Mouse (Mus musculus) gastrocnemius, postnatal 10 days (tissue): Measurements from ENCODE around the gene Cutc. TPM values are rescaled to one million over a fixed set of nuclear protein-coding genes. Genes with fewer than 3 reads are reported as not detected.
A peak's percentile ranks its signal among the peaks of the same experiment; 100 is the strongest.

ENCODE experiments used
- DNase-seq: peaks from one replicate; pipeline ENCODE4 v3.0.0; 2021; ENCODE audit warnings: mixed read lengths
- long read RNA-seq, 2 experiments: library from polyadenylated mRNA; stranded (forward); transcript quantifications; one replicate each; pipeline ENCODE4 v2.0.0; 2021
- total RNA-seq, 2 experiments: library from RNA; stranded (reverse); gene quantifications; 2 replicates each; pipeline ENCODE4 v1.2.3; 2021

Gene Cutc
- total RNA-seq: 10 to 100 TPM; 10.3 to 11.3 TPM
- long read RNA-seq, experiment 1, transcript Cutc-202 (9 exons, 1,233 nt): major isoform, 6 of 8 reads
- long read RNA-seq, experiment 1, partial matches to known transcripts: 0 of 8 reads
- long read RNA-seq, experiment 1, other reads (novel, unspliced or antisense): 2 of 8 reads
- long read RNA-seq, experiment 2, transcript Cutc-202 (9 exons, 1,233 nt): major isoform, 11 of 15 reads
- long read RNA-seq, experiment 2, partial matches to known transcripts: 0 of 15 reads
- long read RNA-seq, experiment 2, other reads (novel, unspliced or antisense): 3 of 15 reads

GRCm38 (mm10) chr19:43752489-43753225, at the start of gene Cutc, which contains the start of gene Cox15:
TSS of gene Cutc (plus strand) at chr19:43752996.
TSS of gene Cox15 (minus strand) at chr19:43753000.
- DNase-seq: peak; percentile 98

- no peak for DNase-seq
Measured at GRCm38 (mm10) chr19:43704211-43704610, 48.6 kb upstream of the Cutc start.

- no peak for DNase-seq
Measured at GRCm38 (mm10) chr19:43704787-43705497, 47.9 kb upstream of the Cutc start.

GRCm38 (mm10) chr19:43708206-43708605, 44.6 kb upstream of the Cutc start:
- no peak for DNase-seq

GRCm38 (mm10) chr19:43709317-43709716, 43.5 kb upstream of the Cutc start:
- DNase-seq: no peak

GRCm38 (mm10) chr19:43711159-43711916, 41.5 kb upstream of the Cutc start:
- no peak for DNase-seq

- no peak for DNase-seq
Measured at GRCm38 (mm10) chr19:43711971-43712370, 40.8 kb upstream of the Cutc start.

GRCm38 (mm10) chr19:43720061-43720460, 32.7 kb upstream of the Cutc start:
- DNase-seq: no peak

- no peak for DNase-seq
Measured at GRCm38 (mm10) chr19:43722891-43723290, 29.9 kb upstream of the Cutc start.

- DNase-seq: no peak
Measured at GRCm38 (mm10) chr19:43723501-43723900, 29.3 kb upstream of the Cutc start.

- no peak for DNase-seq
Measured at GRCm38 (mm10) chr19:43724194-43724593, 28.6 kb upstream of the Cutc start.

- no peak for DNase-seq
Measured at GRCm38 (mm10) chr19:43724821-43725220, 28.0 kb upstream of the Cutc start.

GRCm38 (mm10) chr19:43726510-43727146, 26.2 kb upstream of the Cutc start:
- no peak for DNase-seq

GRCm38 (mm10) chr19:43729296-43730036, 23.3 kb upstream of the Cutc start:
- DNase-seq: peak; percentile 15

- no peak for DNase-seq
Measured at GRCm38 (mm10) chr19:43730037-43730428, 22.8 kb upstream of the Cutc start.

- no peak for DNase-seq
Measured at GRCm38 (mm10) chr19:43731157-43731556, 21.6 kb upstream of the Cutc start.

- no peak for DNase-seq
Measured at GRCm38 (mm10) chr19:43738409-43738808, 14.4 kb upstream of the Cutc start.

GRCm38 (mm10) chr19:43743401-43743800, 9.4 kb upstream of the Cutc start:
- DNase-seq: no peak

GRCm38 (mm10) chr19:43745740-43746139, 7.1 kb upstream of the Cutc start:
- DNase-seq: no peak

- DNase-seq: no peak
Measured at GRCm38 (mm10) chr19:43747877-43748276, 4.9 kb upstream of the Cutc start.

GRCm38 (mm10) chr19:43750008-43750407, 2.8 kb upstream of the Cutc start:
- no peak for DNase-seq
